Mouse (Mus musculus): Measurements from ENCODE around the gene Cacna2d3. TPM values are rescaled to one million over a fixed set of nuclear protein-coding genes. Genes with fewer than 3 reads are reported as not detected.

The Cacna2d3 gene
- total and polyA plus RNA-seq, 2 experiments from 2014 or later, result 24.0 to 32.8 TPM

- WGBS, result 92% methylated on average over 4 of the region's 4 CpGs
- Histone ChIP-seq H3K27me3 (ENCODE audit: insufficient read depth, low read length) (no peaks in the 10 kb centered on the region), H3K9me3 (ENCODE audit: low read length) (no peaks in the 10 kb centered on the region), H3K4me2 (ENCODE audit: low read depth, low read length, poor library complexity, severe bottlenecking) (no peak overlapping the region), H3K4me1 (ENCODE audit: insufficient read depth, low read length) (no peaks in the 10 kb centered on the region), H3K36me3 (ENCODE audit: insufficient read depth, low read length) (no peaks in the 10 kb centered on the region), H3K9ac (replicated peaks; ENCODE audit: low read length, poor library complexity, severe bottlenecking) (no peak overlapping the region), H3K4me3 (ENCODE audit: low read depth, low read length) (no peak overlapping the region), H3K27ac (ENCODE audit: low read depth, low read length) (no peak overlapping the region)
- TF ChIP-seq CTCF (IDR thresholded peaks at IDR 0.05), result no peak
- ATAC-seq (ENCODE audit: low FRiP score) (no peak), DNase-seq (ENCODE audit: low spot score) (no peak)
Observed at GRCm38 (mm10) chr14:29021295-29021694, 700.4 kb downstream of the Cacna2d3 start.

- H3K4me2 ChIP-seq (ENCODE audit: low read depth, low read length, poor library complexity, severe bottlenecking), result no peak overlapping the region
- no peaks in the 10 kb centered on the region for H3K9me3 ChIP-seq (ENCODE audit: low read length)
- DNase-seq (ENCODE audit: low spot score) (no peak), ATAC-seq (ENCODE audit: low FRiP score) (no peak)
- no peaks in the 10 kb centered on the region for H3K36me3 ChIP-seq (ENCODE audit: insufficient read depth, low read length)
- H3K4me3 ChIP-seq (ENCODE audit: low read depth, low read length), result no peak overlapping the region
- no peak overlapping the region for H3K27ac ChIP-seq (ENCODE audit: low read depth, low read length)
- H3K4me1 ChIP-seq (ENCODE audit: insufficient read depth, low read length), result 0 out of 2 replicates have a peak, but pooled peaks cover 4% of the 10 kb centered on the region
- 24% methylated on average over 7 of the region's 7 CpGs for whole genome bisulfite sequencing
- no peaks in the 10 kb centered on the region for H3K27me3 ChIP-seq (ENCODE audit: insufficient read depth, low read length)
- H3K9ac ChIP-seq (replicated peaks; ENCODE audit: low read length, poor library complexity, severe bottlenecking), result no peak overlapping the region
- TF ChIP-seq CTCF (IDR thresholded peaks at IDR 0.05), result no peak
Observed at GRCm38 (mm10) chr14:29018316-29019000, 703.2 kb downstream of the Cacna2d3 start.

DNA sequence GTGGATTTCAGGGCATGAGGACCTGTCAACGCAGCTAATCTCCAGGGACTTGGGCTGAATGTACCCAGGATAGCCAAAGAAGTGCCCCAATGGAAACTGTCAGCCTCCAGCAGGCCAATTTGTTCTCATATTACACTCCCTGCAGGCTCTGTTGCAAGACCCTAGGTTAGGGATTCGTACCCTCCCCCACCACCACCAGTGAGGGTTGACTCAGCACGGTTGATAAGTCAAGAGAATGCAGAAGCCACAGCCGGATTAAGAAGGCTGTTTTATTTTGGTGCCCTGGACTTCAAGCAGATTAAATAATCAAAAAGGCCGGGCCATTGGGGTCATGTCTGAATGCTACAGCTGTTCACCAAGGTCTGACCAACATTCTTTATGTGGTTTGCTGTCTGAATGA is 703.8 kb downstream of the Cacna2d3 start, which contains the start of gene Lrtm1:
TSS of gene Lrtm1 (plus strand) at position 326 of the 400 bp plus-strand sequence.
- Histone ChIP-seq H3K4me3 (ENCODE audit: low read depth, low read length) (no peak within 1 kb of the TSS), H3K9me3 (ENCODE audit: low read length) (no peaks in the 10 kb centered on the region), H3K36me3 (ENCODE audit: insufficient read depth, low read length) (no peaks in the 10 kb centered on the region), H3K4me2 (ENCODE audit: low read depth, low read length, poor library complexity, severe bottlenecking) (no peak within 1 kb of the TSS), H3K27ac (ENCODE audit: low read depth, low read length) (no peak within 1 kb of the TSS), H3K4me1 (ENCODE audit: insufficient read depth, low read length) (0 out of 2 replicates have a peak, but pooled peaks cover 4% of the 10 kb centered on the region), H3K27me3 (ENCODE audit: insufficient read depth, low read length) (no peaks in the 10 kb centered on the region), H3K9ac (replicated peaks; ENCODE audit: low read length, poor library complexity, severe bottlenecking) (no peak within 1 kb of the TSS)
- DNase-seq (ENCODE audit: low spot score), result no peak
- no peak for TF ChIP-seq CTCF (IDR thresholded peaks at IDR 0.05)
- 9% methylated on average over 5 of the region's 5 CpGs for WGBS
- no peak for ATAC-seq (ENCODE audit: low FRiP score)

DNA sequence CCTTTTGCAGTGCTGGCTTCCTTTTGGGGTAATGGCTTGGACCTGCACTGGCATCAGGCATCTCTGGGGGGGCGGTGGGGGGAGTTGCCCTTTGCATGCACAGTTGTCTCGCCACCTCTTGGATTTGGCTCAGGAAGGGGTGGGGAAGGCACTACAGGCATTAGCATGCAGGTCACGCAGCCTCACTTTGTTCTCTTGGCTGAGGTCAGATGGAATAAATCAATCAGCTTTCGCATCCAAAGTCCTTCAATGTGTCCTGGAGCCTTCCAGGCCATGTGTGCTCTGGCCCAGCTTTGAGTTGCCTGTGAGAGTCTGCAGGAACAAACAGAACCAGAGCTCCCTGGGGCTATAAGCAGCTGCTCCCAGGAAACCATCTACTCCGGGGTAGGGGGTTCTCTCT is 705.8 kb downstream of the Cacna2d3 start:
- TF ChIP-seq CTCF (IDR thresholded peaks at IDR 0.05), result no peak
- H3K27me3 ChIP-seq (ENCODE audit: insufficient read depth, low read length), result no peaks in the 10 kb centered on the region
- WGBS, result 28% methylated on average over 5 of the region's 5 CpGs
- no peak overlapping the region for H3K4me2 ChIP-seq (ENCODE audit: low read depth, low read length, poor library complexity, severe bottlenecking)
- H3K27ac ChIP-seq (ENCODE audit: low read depth, low read length), result peak overlapping the region; percentile 19; the same call in 1 of the 2 replicates
- no peaks in the 10 kb centered on the region for H3K9me3 ChIP-seq (ENCODE audit: low read length)
- DNase-seq (ENCODE audit: low spot score), result peak; percentile 85
- H3K4me3 ChIP-seq (ENCODE audit: low read depth, low read length), result no peak overlapping the region
- H3K9ac ChIP-seq (replicated peaks; ENCODE audit: low read length, poor library complexity, severe bottlenecking), result no peak overlapping the region
- no peaks in the 10 kb centered on the region for H3K36me3 ChIP-seq (ENCODE audit: insufficient read depth, low read length)
- ATAC-seq (ENCODE audit: low FRiP score), result no peak
- H3K4me1 ChIP-seq (ENCODE audit: insufficient read depth, low read length), result 0 out of 2 replicates have a peak, but pooled peaks cover 4% of the 10 kb centered on the region

DNA sequence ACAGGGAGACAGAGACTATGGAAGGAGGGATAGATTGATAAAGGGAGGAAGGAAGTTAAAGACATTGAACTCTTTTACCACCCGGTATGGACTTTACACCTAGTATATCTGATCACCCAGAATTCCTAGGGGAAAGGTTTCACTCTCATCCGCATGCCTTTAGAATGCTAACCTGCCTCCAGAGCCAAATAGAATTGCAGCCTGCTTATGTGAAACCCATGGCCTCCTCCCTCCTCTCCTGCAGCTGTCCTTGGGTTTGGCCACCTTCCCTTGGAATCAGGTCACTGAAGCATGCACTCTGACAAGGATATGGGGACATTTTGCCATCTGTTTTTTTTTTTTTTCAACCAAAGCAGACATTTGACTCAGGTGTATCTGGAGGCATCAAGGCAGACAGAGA is 707.0 kb downstream of the Cacna2d3 start:
- H3K4me3 ChIP-seq (ENCODE audit: low read depth, low read length), result no peak overlapping the region
- no peak overlapping the region for H3K27ac ChIP-seq (ENCODE audit: low read depth, low read length)
- H3K9ac ChIP-seq (replicated peaks; ENCODE audit: low read length, poor library complexity, severe bottlenecking), result no peak overlapping the region
- no peaks in the 10 kb centered on the region for H3K36me3 ChIP-seq (ENCODE audit: insufficient read depth, low read length)
- H3K27me3 ChIP-seq (ENCODE audit: insufficient read depth, low read length), result no peaks in the 10 kb centered on the region
- no peak overlapping the region for H3K4me2 ChIP-seq (ENCODE audit: low read depth, low read length, poor library complexity, severe bottlenecking)
- no peaks in the 10 kb centered on the region for H3K9me3 ChIP-seq (ENCODE audit: low read length)
- 0 out of 2 replicates have a peak, but pooled peaks cover 4% of the 10 kb centered on the region for H3K4me1 ChIP-seq (ENCODE audit: insufficient read depth, low read length)
- no peak for TF ChIP-seq CTCF (IDR thresholded peaks at IDR 0.05)
- DNase-seq (ENCODE audit: low spot score) (no peak), ATAC-seq (ENCODE audit: low FRiP score) (no peak)
- 89% methylated on average over 2 of the region's 2 CpGs for WGBS

DNA sequence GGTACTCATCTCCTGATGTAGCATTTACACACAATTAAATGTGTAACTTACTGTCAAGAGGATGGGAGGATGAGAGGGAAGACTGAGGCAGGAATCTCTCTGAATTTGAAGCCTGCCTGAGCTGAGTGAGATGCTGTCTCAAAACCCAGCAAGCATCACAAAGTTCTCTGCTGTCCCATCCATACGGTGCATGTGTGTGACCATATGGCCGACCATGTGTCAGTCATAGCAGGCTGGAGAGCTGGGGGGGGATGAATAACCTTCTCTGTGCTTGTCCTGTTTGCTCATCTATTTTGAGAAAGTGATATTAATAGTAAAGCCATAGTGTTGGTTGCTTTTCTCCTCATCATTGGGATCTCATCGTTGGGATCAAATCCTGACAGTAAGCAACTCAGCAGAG is 708.5 kb downstream of the Cacna2d3 start:
- WGBS, result 89% methylated on average over 3 of the region's 3 CpGs
- no peaks in the 10 kb centered on the region for H3K36me3 ChIP-seq (ENCODE audit: insufficient read depth, low read length)
- H3K27ac ChIP-seq (ENCODE audit: low read depth, low read length), result no peak overlapping the region
- TF ChIP-seq CTCF (IDR thresholded peaks at IDR 0.05), result no peak
- no peak overlapping the region for H3K4me2 ChIP-seq (ENCODE audit: low read depth, low read length, poor library complexity, severe bottlenecking)
- 0 out of 2 replicates have a peak, but pooled peaks cover 4% of the 10 kb centered on the region for H3K4me1 ChIP-seq (ENCODE audit: insufficient read depth, low read length)
- H3K9ac ChIP-seq (replicated peaks; ENCODE audit: low read length, poor library complexity, severe bottlenecking), result no peak overlapping the region
- no peak for DNase-seq (ENCODE audit: low spot score)
- H3K4me3 ChIP-seq (ENCODE audit: low read depth, low read length), result no peak overlapping the region
- H3K27me3 ChIP-seq (ENCODE audit: insufficient read depth, low read length), result no peaks in the 10 kb centered on the region
- ATAC-seq (ENCODE audit: low FRiP score), result no peak
- no peaks in the 10 kb centered on the region for H3K9me3 ChIP-seq (ENCODE audit: low read length)

All from midbrain, postnatal 0 days (tissue).